Mouse (Mus musculus) intestine, embryonic 15.5 days (tissue): ENCODE measurements around the gene Gm49336. TPM values are rescaled to one million over a fixed set of nuclear protein-coding genes. Genes with fewer than 3 reads are reported as not detected.
A peak's percentile ranks its signal among the peaks of the same experiment; 100 is the strongest.

ENCODE experiments used
- ATAC-seq: fragments of 200-750 bp; cut with Nextera tagmentation; 2 replicates; pipeline ENCODE4 v1.8.0; 2017; ENCODE audit warnings: moderate TSS enrichment, moderate library complexity
- H3K27ac ChIP-seq: fragments of 300-500 bp; sonication (generic); 2 replicates; pipeline ENCODE4 v1.5.1; 2015; ENCODE audit warnings: mild to moderate bottlenecking, inconsistent platforms
- H3K27me3 ChIP-seq: fragments of 300-500 bp; sonication (generic); replicated peaks from 2 replicates; pipeline ENCODE4 v1.6.1; 2015; ENCODE audit warnings: inconsistent platforms
- H3K36me3 ChIP-seq: fragments of 300-500 bp; sonication (generic); 2 replicates; pipeline ENCODE4 v1.6.1; 2015; ENCODE audit warnings: inconsistent platforms
- H3K4me1 ChIP-seq: fragments of 300-500 bp; sonication (generic); replicated peaks from 2 replicates; pipeline ENCODE4 v1.6.1; 2015; ENCODE audit warnings: inconsistent platforms
- H3K4me2 ChIP-seq: fragments of 300-500 bp; sonication (generic); replicated peaks from 2 replicates; pipeline ENCODE4 v1.6.1; 2015; ENCODE audit warnings: mild to moderate bottlenecking, inconsistent platforms
- H3K4me3 ChIP-seq: fragments of 300-500 bp; sonication (generic); replicated peaks from 2 replicates; pipeline ENCODE4 v1.5.1; 2015; ENCODE audit warnings: inconsistent platforms
- H3K9ac ChIP-seq: fragments of 300-500 bp; sonication (generic); 2 replicates; pipeline ENCODE4 v1.6.1; 2015; ENCODE audit warnings: inconsistent platforms
- H3K9me3 ChIP-seq: fragments of 300-500 bp; sonication (generic); 2 replicates; pipeline ENCODE4 v1.6.1; 2016; ENCODE audit warnings: inconsistent platforms
- WGBS: fragments of 180-500 bp; shearing (Covaris S2); methylation state at CpG from one replicate; pipeline ENCODE4 v1.1.7; 2015; 5-methylcytosine and 5-hydroxymethylcytosine counted together
- polyA plus RNA-seq: library from polyadenylated mRNA; unstranded; fragments of >200 nt; fragmentation: Nextera tagmentation; extraction: Ambion mirVana; gene quantifications from 2 replicates; pipeline ENCODE4 v1.2.1, GENCODE M21; 2015

The Gm49336 gene
- polyA plus RNA-seq, 1 experiment from 2014 or later = 47.8 TPM

DNA sequence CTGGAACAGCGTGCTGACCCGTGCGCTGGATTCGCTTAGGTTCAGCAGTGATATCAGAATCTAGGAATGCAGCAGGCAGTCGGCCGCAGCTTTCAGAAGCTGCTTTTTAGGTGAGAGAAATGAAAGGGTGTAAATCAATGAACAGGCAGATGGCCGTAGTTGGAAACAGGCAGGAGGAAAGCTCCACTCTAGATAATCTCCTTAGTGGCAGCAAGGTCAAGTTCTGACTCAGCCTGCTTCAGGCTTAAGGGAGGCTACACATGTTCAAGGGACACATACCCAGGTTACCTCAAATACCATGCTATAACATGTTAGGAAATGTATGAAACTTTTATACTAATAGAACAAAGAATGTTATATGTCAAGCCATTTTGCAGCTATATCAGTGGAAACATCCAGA lies 11.0 kb upstream of the Gm49336 start:
- H3K36me3 ChIP-seq = no peaks in the 10 kb centered on the region
- no peak overlapping the region for H3K4me2 ChIP-seq
- no peaks in the 10 kb centered on the region for H3K27me3 ChIP-seq
- no peaks in the 10 kb centered on the region for H3K9me3 ChIP-seq
- no peak for ATAC-seq
- H3K9ac ChIP-seq = no peak overlapping the region
- H3K27ac ChIP-seq = no peak overlapping the region
- H3K4me3 ChIP-seq = no peak overlapping the region
- 54% methylated on average over 7 of the region's 7 CpGs for WGBS
- no peaks in the 10 kb centered on the region for H3K4me1 ChIP-seq

DNA sequence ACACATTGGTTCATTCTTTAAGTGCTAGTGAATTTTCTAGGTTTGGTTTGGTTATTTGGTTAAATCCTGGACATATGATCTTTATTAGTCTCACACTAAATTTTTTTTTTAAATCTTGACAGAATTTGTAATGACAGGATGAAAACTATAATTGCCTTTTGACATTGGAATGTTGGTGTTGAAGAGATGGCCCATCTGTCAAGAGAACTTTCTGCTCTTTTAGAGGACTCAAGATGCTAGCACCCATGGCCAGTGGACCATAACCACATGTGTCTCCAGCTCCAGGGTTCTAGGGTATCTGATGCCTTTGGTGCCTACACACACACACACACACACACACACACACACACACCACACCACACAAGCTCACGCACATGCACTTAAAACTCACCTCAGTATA lies 6.5 kb upstream of the Gm49336 start:
- 93% methylated on average over 1 of the region's 1 CpGs for WGBS
- ATAC-seq = no peak

DNA sequence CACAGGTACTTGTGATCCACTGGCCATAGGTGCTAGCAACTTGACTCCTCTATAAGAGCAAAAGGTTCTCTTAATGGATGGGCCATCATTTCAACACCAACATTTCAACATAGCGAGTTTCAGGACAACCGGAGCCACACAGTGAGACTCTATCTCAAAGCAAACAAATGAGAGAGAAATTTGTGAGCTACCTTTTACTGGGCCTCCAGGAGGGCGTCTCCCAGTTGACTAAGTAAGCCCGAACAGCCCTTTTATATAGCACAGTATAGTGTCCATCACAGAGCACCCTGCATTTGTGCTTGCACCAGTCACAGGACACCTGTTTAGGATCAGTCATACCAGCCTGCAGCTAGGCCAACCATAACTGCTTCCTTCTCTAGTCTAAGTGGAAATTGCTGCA lies 5.8 kb upstream of the Gm49336 start:
- Histone ChIP-seq H3K27ac (no peak overlapping the region), H3K9me3 (no peaks in the 10 kb centered on the region), H3K36me3 (no peaks in the 10 kb centered on the region), H3K4me2 (no peak overlapping the region), H3K9ac (no peak overlapping the region), H3K27me3 (no peaks in the 10 kb centered on the region), H3K4me3 (no peak overlapping the region), H3K4me1 (no peaks in the 10 kb centered on the region; the same call in 1 of the 2 replicates)
- peak; percentile 50 for ATAC-seq
- WGBS = 42% methylated on average over 4 of the region's 4 CpGs

More for the DNA sequence above, 6.5 kb upstream of the Gm49336 start:
- Histone ChIP-seq H3K4me1 (no peaks in the 10 kb centered on the region), H3K4me3 (no peak overlapping the region), H3K4me2 (no peak overlapping the region), H3K27me3 (no peaks in the 10 kb centered on the region), H3K9ac (no peak overlapping the region), H3K36me3 (no peaks in the 10 kb centered on the region), H3K27ac (no peak overlapping the region), H3K9me3 (no peaks in the 10 kb centered on the region)

DNA sequence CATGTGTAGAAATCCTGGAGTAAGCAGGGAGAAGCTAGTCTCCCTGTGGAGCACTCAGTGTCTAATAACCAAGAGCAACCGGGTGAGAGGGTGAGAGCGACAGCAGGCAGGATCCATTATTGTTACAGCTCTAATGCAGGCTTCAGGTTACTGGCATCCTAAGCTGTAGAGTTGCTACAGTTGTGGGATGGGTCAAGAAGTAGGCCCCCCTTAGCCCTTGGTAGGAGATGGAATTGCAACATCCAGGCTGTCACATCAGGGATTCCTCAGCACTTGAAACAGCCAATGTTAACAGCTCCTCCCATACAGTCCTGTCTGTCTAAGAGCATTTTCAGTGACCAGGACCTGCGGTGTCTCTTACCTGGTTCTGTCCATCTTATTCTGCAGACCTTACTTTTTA lies 5.0 kb upstream of the Gm49336 start:
- no peaks in the 10 kb centered on the region for H3K36me3 ChIP-seq
- WGBS = 33% methylated on average over 3 of the region's 3 CpGs
- H3K4me1 ChIP-seq = no peaks in the 10 kb centered on the region; the same call in 1 of the 2 replicates
- H3K4me3 ChIP-seq = no peak overlapping the region
- no peak overlapping the region for H3K9ac ChIP-seq
- H3K27me3 ChIP-seq = no peaks in the 10 kb centered on the region
- H3K4me2 ChIP-seq = no peak overlapping the region
- no peak overlapping the region for H3K27ac ChIP-seq
- ATAC-seq = no peak
- H3K9me3 ChIP-seq = no peaks in the 10 kb centered on the region

DNA sequence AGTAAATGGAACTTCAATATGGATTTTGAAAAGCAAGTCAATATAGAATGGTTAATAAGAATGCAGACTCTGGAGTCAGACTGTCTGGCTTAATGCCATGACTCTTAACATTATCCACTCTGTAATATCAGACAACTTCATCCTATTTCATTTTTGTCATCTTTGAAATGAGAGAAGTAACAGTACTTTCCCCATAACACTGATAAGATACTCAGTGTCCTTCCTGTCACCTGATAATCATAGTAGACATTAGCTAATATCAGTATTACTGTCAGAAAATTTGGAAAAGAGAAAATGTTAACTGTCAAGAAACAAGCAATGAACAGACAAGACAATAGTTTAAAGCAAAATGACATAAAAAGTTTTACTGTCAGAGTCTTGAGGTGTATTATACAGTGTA lies 3.5 kb upstream of the Gm49336 start:
- no peaks in the 10 kb centered on the region for H3K9me3 ChIP-seq
- H3K4me3 ChIP-seq = no peak overlapping the region
- H3K36me3 ChIP-seq = no peaks in the 10 kb centered on the region
- H3K27me3 ChIP-seq = no peaks in the 10 kb centered on the region
- H3K4me1 ChIP-seq = no peaks in the 10 kb centered on the region; the same call in 1 of the 2 replicates
- H3K9ac ChIP-seq = no peak overlapping the region
- H3K4me2 ChIP-seq = no peak overlapping the region
- H3K27ac ChIP-seq = no peak overlapping the region
- no peak for ATAC-seq

DNA sequence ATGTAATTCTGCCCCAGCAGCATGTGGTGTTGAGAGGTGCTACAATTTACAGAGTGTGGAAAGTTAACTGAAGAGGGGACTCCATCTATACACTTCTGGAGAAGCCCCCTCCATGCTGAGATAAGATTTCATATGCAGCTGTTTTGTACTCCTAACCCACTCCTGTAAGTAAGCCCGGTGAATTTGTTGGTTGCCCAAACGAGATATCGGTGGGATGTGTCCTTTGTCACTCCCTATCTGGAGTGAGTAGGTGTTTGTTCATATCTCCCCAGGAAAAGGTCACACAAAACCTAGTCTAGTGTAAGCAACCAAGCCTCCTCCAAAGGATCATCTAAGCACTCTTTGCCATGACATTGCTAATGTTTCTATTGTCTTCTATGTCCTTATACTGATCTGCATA lies 2.2 kb upstream of the Gm49336 start:
- 91% methylated on average over 3 of the region's 3 CpGs for WGBS
- H3K4me1 ChIP-seq = no peaks in the 10 kb centered on the region; the same call in 1 of the 2 replicates
- no peak overlapping the region for H3K4me3 ChIP-seq
- H3K9me3 ChIP-seq = no peaks in the 10 kb centered on the region
- no peak overlapping the region for H3K4me2 ChIP-seq
- no peak for ATAC-seq
- H3K27ac ChIP-seq = no peak overlapping the region
- H3K27me3 ChIP-seq = no peaks in the 10 kb centered on the region
- no peaks in the 10 kb centered on the region for H3K36me3 ChIP-seq
- H3K9ac ChIP-seq = no peak overlapping the region

DNA sequence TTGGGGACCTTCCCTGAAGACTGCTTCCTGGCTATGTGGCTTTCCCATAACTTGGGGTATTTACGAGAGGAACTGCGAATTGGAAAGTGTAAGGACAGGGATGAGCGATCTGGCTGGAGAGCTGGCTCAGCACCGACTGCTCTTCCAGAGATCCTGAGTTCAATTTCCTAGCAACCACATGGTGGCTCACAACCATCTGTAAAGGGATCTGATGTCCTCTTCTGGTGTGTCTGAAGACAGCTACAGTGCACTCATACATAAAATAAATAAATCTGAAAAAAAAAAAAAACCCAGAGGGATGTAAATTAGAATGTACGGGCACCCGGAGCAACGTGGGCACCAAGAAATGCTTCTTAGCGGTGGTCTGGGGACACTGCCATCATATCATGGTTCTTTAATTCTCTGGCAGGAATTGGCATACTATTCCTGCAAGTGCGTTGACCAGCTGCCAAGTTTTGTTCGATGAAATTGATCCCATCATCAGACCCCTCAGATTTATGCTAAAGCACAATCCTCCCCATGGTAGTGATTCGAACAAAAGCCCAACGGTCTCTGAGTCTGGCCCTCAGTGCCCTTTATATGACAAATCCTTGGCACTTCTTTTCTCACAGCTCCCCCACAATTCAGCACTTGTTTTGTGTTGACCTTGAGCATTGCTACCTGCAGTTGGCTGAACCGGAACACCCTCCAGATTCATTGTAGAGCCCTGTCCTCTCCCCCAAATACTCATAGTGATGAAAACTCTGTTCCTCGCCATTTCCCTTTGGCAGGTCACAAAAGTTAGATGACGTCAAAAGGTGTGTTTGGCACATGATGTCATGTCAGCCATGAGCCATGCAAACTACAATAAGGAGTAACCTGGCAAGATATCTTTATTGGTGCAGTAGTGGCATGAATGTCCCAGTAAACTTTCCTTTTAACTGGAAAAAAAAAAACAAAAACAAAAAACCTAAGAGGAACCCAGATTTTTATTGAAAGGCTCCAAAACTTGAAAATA lies 995 bp upstream of the Gm49336 start:
- Histone ChIP-seq H3K4me1 (no peaks in the 10 kb centered on the region; the same call in 1 of the 2 replicates), H3K4me3 (peak overlapping the region; percentile 99), H3K27me3 (no peaks in the 10 kb centered on the region), H3K27ac (peak overlapping the region; percentile 92), H3K9me3 (no peaks in the 10 kb centered on the region), H3K36me3 (no peaks in the 10 kb centered on the region), H3K4me2 (peak overlapping the region; percentile 81), H3K9ac (peak overlapping the region; percentile 76)
- WGBS = 18% methylated on average over 15 of the region's 15 CpGs
- peak; percentile 42 for ATAC-seq

DNA sequence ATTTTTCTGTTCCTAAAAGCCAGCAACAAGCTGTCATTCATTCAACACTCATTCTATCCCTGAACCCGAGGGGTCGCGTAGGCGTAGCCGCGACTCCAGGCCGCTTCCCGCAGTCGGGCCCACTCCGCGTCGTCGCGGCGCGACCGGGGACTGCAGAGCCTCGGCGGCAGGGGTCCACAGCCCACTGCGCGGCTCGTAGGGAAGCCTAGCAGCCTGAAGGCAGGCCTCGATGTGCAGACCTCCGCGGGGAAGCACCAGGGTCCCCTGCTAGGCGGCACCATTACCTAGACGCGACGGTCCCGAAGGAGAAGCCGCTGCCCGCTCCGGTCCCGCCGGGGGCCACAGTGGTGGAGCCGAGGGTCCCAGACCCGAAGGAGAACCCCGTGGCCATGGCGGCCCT lies 428 bp downstream of the Gm49336 start:
- H3K27ac ChIP-seq = peak overlapping the region; percentile 83
- H3K4me2 ChIP-seq = peak overlapping the region; percentile 63
- WGBS = under 1% methylated on average over 39 of the region's 39 CpGs
- H3K9me3 ChIP-seq = no peaks in the 10 kb centered on the region
- H3K4me3 ChIP-seq = peak overlapping the region; percentile 99
- H3K36me3 ChIP-seq = no peaks in the 10 kb centered on the region
- ATAC-seq = peak; percentile 52
- H3K27me3 ChIP-seq = no peaks in the 10 kb centered on the region
- no peaks in the 10 kb centered on the region; the same call in 1 of the 2 replicates for H3K4me1 ChIP-seq
- H3K9ac ChIP-seq = peak overlapping the region; percentile 94

DNA sequence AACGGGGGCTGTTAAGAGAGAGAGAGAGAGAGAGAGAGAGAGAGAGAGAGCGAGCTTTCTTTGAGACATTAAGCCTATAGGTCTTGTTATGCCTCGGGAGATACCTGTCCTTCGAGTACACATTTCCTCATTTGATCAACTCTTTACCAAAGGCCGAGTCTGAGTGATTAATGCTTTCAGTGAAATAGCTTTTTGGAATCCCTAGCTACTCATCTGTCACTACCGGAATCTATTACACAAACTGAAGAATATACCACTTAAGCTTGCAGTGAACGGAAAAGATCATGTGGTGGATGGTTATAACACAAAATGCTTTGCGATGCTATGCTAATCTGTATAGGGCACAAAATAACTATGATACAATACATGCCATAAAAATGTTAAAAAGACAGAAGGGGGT lies 941 bp downstream of the Gm49336 start:
- Histone ChIP-seq H3K9ac (peak overlapping the region; percentile 94), H3K36me3 (no peaks in the 10 kb centered on the region), H3K9me3 (no peaks in the 10 kb centered on the region), H3K27ac (no peak overlapping the region), H3K4me2 (peak overlapping the region; percentile 63), H3K4me3 (peak overlapping the region; percentile 99), H3K27me3 (no peaks in the 10 kb centered on the region), H3K4me1 (no peaks in the 10 kb centered on the region; the same call in 1 of the 2 replicates)
- 6% methylated on average over 8 of the region's 8 CpGs for WGBS
- no peak for ATAC-seq

DNA sequence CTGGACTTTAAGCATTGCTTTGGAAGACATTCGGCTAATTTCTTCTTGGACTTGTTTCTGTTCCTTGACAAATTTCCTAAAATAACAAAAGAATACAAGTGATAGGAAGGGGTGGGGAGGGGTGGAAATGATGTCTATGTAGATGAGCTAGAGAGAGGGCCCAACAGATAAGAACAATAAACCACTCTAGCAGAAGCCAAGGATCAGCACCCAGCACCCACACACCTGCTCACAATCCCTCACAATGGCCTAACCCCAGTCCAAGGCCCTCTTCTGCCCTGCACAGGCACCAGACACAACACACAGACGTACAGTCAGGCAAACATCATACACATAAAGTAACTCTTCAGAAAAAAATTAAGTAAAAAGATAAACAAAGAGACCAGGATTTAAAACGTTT lies 12.8 kb downstream of the Gm49336 start:
- H3K9ac ChIP-seq = no peak overlapping the region
- H3K4me1 ChIP-seq = no peaks in the 10 kb centered on the region
- H3K36me3 ChIP-seq = peaks cover 16% of the 10 kb centered on the region
- H3K27me3 ChIP-seq = no peaks in the 10 kb centered on the region
- no peak overlapping the region for H3K4me3 ChIP-seq
- H3K4me2 ChIP-seq = no peak overlapping the region
- H3K9me3 ChIP-seq = no peaks in the 10 kb centered on the region
- WGBS = 78% methylated on average over 3 of the region's 3 CpGs
- no peak for ATAC-seq
- H3K27ac ChIP-seq = no peak overlapping the region

DNA sequence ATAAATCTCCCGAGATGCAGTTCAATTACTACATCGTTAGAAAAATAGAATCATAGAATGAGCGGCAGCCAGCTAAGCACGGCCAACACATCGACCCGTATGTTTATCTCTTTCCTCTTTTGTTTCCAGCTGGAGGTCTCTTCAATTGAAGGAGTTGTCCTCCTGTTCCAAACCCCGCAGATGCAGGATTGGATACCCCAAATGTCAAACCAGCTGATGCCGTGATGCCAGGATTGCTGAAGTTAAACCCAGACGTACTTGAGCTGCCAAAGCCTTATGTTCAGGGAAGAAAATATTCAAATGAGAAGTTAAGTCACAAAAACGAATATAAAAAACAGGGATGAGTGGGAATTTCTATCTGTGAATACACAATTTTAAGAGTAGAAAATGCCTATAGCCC lies 31.4 kb downstream of the Gm49336 start:
- no peak overlapping the region for H3K4me2 ChIP-seq
- H3K9me3 ChIP-seq = no peaks in the 10 kb centered on the region
- no peaks in the 10 kb centered on the region for H3K27me3 ChIP-seq
- H3K27ac ChIP-seq = no peak overlapping the region
- no peaks in the 10 kb centered on the region for H3K36me3 ChIP-seq
- H3K4me1 ChIP-seq = 0 out of 2 replicates have a peak, but pooled peaks cover 3% of the 10 kb centered on the region
- WGBS = 91% methylated on average over 10 of the region's 10 CpGs
- H3K4me3 ChIP-seq = no peak overlapping the region
- no peak overlapping the region for H3K9ac ChIP-seq
- ATAC-seq = no peak

DNA sequence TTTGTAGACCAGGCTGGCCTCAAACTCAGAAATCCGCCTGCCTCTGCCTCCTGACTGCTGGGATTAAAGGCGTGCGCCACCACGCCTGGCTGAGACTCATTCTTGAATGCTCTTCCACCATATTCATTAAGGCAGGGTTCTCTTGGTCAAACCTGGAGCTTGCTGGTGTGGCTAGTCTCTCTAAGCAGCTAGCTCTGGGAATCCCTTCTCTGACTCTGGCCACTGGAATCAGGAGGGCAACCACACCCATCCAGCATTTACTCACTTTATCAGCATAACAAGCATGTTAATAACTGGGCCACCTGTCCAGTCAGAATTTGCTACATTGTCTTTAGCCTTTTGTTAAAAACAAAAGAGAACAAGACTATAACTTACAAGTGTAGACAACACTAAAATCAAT lies 33.7 kb downstream of the Gm49336 start:
- Histone ChIP-seq H3K4me2 (no peak overlapping the region), H3K4me3 (no peak overlapping the region), H3K4me1 (0 out of 2 replicates have a peak, but pooled peaks cover 3% of the 10 kb centered on the region), H3K36me3 (no peaks in the 10 kb centered on the region), H3K27ac (no peak overlapping the region), H3K9ac (no peak overlapping the region), H3K9me3 (no peaks in the 10 kb centered on the region), H3K27me3 (no peaks in the 10 kb centered on the region)
- WGBS = 93% methylated on average over 4 of the region's 4 CpGs
- no peak for ATAC-seq

DNA sequence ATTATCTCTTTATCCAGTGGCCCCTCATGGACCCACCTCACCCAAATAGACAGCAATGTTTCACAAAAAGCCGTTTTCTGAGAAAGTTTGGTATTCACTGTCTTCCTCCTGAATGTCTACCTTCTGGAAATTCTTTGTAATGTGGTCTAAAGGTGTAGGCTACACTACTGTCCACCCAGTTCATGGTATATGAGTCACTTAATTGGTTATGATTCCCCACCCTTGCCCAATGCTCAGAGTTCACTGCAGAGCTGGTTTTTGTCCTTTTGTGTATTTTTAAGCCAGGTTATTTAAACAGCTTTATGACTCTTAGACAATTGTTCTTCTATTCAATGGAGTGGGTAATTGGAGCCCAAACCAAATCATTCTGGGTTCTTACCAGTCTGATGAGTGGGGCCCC lies 35.2 kb downstream of the Gm49336 start:
- Histone ChIP-seq H3K4me2 (no peak overlapping the region), H3K36me3 (no peaks in the 10 kb centered on the region), H3K4me1 (0 out of 2 replicates have a peak, but pooled peaks cover 3% of the 10 kb centered on the region), H3K4me3 (no peak overlapping the region), H3K9me3 (no peaks in the 10 kb centered on the region), H3K27ac (no peak overlapping the region), H3K9ac (no peak overlapping the region), H3K27me3 (no peaks in the 10 kb centered on the region)
- 87% methylated on average over 1 of the region's 1 CpGs for WGBS
- peak; percentile 64 for ATAC-seq
